Mouse (Mus musculus): ENCODE data around the gene Gm45799. TPM values are rescaled to one million over a fixed set of nuclear protein-coding genes. Genes with fewer than 3 reads are reported as not detected.
A peak's percentile ranks its signal among the peaks of the same experiment; 100 is the strongest.

Gm45799 gene
- polyA plus RNA-seq, 1 experiment from 2014 or later = 18.3 TPM

DNA sequence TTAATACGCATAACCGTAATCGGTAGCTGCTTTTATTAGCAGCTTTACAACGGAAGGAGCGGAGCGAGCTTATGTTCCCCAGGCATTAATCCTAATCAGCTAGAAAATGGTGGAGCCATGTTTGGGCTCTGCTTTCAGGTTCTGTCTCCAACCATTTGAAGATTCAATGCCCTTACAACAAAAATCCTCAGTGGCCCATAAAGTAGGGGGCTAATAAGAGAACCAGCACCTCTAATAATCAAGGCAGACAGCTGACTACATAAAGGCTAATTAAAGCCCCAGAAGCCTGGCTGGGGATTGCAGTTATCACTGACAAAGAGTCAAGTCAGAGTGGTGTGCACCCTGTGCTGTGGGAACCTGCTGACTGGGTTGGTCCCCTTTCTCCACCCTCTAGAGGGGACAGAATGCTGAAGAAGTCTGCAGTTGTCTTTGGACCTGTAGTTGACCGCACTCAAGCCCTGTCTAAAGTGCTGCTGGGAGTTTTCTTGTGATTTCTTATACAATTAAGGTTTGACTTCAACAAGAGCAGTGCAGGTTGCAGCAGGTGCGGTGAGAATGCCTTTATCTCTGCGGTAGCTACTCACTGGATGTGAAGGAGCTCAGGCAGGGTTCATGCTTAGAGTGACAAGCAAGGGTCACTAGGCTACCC lies 6.0 kb upstream of the Gm45799 start:
- Histone ChIP-seq H3K27ac (ENCODE audit: low read depth, low read length) (no peak overlapping the region), H3K4me3 (ENCODE audit: low read depth, low read length) (no peak overlapping the region), H3K36me3 (ENCODE audit: control insufficient read depth, insufficient read depth, low read length) (peaks cover 2% of the 10 kb centered on the region; the same call in 1 of the 2 replicates), H3K27me3 (ENCODE audit: control insufficient read depth, insufficient read depth, low read length) (no peaks in the 10 kb centered on the region), H3K9ac (ENCODE audit: low read length) (no peak overlapping the region), H3K4me1 (ENCODE audit: control insufficient read depth, insufficient read depth, low read length) (0 out of 2 replicates have a peak, but pooled peaks cover 9% of the 10 kb centered on the region), H3K4me2 (ENCODE audit: low read depth) (peak overlapping the region; percentile 59), H3K9me3 (ENCODE audit: control insufficient read depth, low read length) (no peaks in the 10 kb centered on the region)
- WGBS = 58% methylated on average over 9 of the region's 9 CpGs
- DNase-seq (ENCODE audit: low spot score) = no peak
- ATAC-seq (ENCODE audit: insufficient read depth, low FRiP score, low TSS enrichment) = no peak

DNA sequence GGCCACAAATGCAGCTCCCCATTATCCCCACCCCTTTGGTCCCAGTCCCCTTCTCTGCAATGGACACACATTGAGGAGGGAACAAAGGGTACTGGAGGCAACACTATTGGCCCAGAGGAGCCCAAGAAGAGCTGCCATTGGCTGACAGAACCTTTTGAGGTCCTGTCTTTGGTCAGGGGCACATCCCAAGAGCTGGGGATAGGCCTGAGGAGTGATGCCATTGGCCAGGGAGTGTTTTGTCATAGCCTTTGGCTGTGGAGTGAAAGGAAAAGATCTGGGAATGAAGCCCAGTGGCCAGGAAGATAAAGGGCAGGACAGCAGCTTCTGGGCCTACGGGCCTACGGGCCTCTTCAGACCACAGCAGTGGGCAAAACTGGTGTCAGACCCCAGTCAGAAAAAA lies 4.6 kb upstream of the Gm45799 start:
- Histone ChIP-seq H3K36me3 (ENCODE audit: control insufficient read depth, insufficient read depth, low read length) (peaks cover 2% of the 10 kb centered on the region; the same call in 1 of the 2 replicates), H3K4me2 (ENCODE audit: low read depth) (no peak overlapping the region), H3K4me3 (ENCODE audit: low read depth, low read length) (no peak overlapping the region), H3K4me1 (ENCODE audit: control insufficient read depth, insufficient read depth, low read length) (0 out of 2 replicates have a peak, but pooled peaks cover 11% of the 10 kb centered on the region), H3K9me3 (ENCODE audit: control insufficient read depth, low read length) (no peaks in the 10 kb centered on the region), H3K27ac (ENCODE audit: low read depth, low read length) (no peak overlapping the region), H3K9ac (ENCODE audit: low read length) (no peak overlapping the region), H3K27me3 (ENCODE audit: control insufficient read depth, insufficient read depth, low read length) (no peaks in the 10 kb centered on the region)
- DNase-seq (ENCODE audit: low spot score) (no peak), ATAC-seq (ENCODE audit: insufficient read depth, low FRiP score, low TSS enrichment) (no peak)
- 100% methylated on average over 2 of the region's 2 CpGs for WGBS

DNA sequence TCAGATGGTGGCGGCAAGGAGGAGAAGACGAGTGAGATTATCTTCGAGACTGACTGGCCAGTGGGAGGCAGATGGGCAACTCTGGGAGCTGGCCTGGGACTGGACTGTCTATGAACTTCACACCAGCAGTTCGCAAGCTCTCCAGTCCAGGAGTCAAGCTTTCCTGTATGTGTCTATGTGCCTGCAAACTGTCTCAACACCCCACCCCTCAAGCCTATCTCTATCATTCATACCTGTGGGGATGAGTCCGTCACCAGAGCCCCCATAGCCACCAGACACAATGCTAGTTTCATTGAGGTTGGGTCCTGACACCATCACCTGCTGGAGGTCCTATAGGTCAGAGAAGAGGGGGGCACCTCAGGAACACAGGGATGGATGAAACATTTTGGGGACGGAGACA lies 1.6 kb upstream of the Gm45799 start:
- H3K4me3 ChIP-seq (ENCODE audit: low read depth, low read length) = no peak overlapping the region
- ATAC-seq (ENCODE audit: insufficient read depth, low FRiP score, low TSS enrichment) = no peak
- H3K27ac ChIP-seq (ENCODE audit: low read depth, low read length) = no peak overlapping the region
- 90% methylated on average over 6 of the region's 6 CpGs for WGBS
- H3K4me1 ChIP-seq (ENCODE audit: control insufficient read depth, insufficient read depth, low read length) = peaks cover 11% of the 10 kb centered on the region
- no peak overlapping the region for H3K4me2 ChIP-seq (ENCODE audit: low read depth)
- H3K9me3 ChIP-seq (ENCODE audit: control insufficient read depth, low read length) = no peaks in the 10 kb centered on the region
- H3K27me3 ChIP-seq (ENCODE audit: control insufficient read depth, insufficient read depth, low read length) = no peaks in the 10 kb centered on the region
- no peak for DNase-seq (ENCODE audit: low spot score)
- H3K36me3 ChIP-seq (ENCODE audit: control insufficient read depth, insufficient read depth, low read length) = peaks cover 2% of the 10 kb centered on the region; the same call in 1 of the 2 replicates
- H3K9ac ChIP-seq (ENCODE audit: low read length) = no peak overlapping the region

DNA sequence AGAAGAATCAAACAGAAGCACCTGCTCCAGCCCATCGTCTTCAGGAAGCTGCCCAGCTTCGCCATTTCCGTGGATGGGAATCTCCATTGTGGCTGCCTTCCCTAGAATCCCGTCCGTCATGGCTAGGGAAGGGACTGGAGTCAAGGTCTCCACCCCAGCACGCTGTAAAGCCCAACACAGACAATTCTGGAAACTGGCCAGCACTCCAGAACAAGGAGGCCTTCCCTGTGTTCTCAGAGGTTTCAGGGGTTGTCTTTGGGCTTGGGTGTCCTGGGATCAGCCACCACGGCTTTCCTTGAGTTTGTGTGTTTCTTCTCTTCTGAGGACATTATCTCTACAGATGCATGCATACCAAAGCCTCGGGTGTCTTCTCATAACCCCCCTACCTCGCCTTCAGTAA lies 1.0 kb upstream of the Gm45799 start:
- Histone ChIP-seq H3K36me3 (ENCODE audit: control insufficient read depth, insufficient read depth, low read length) (peaks cover 2% of the 10 kb centered on the region; the same call in 1 of the 2 replicates), H3K4me2 (ENCODE audit: low read depth) (peak overlapping the region; percentile 77), H3K9me3 (ENCODE audit: control insufficient read depth, low read length) (no peaks in the 10 kb centered on the region), H3K27me3 (ENCODE audit: control insufficient read depth, insufficient read depth, low read length) (no peaks in the 10 kb centered on the region), H3K27ac (ENCODE audit: low read depth, low read length) (no peak overlapping the region), H3K9ac (ENCODE audit: low read length) (peak overlapping the region; percentile 79; the same call in 1 of the 2 replicates), H3K4me1 (ENCODE audit: control insufficient read depth, insufficient read depth, low read length) (peaks cover 11% of the 10 kb centered on the region), H3K4me3 (ENCODE audit: low read depth, low read length) (peak overlapping the region; percentile 75)
- no peak for DNase-seq (ENCODE audit: low spot score)
- 84% methylated on average over 9 of the region's 9 CpGs for WGBS
- ATAC-seq (ENCODE audit: insufficient read depth, low FRiP score, low TSS enrichment) = no peak

DNA sequence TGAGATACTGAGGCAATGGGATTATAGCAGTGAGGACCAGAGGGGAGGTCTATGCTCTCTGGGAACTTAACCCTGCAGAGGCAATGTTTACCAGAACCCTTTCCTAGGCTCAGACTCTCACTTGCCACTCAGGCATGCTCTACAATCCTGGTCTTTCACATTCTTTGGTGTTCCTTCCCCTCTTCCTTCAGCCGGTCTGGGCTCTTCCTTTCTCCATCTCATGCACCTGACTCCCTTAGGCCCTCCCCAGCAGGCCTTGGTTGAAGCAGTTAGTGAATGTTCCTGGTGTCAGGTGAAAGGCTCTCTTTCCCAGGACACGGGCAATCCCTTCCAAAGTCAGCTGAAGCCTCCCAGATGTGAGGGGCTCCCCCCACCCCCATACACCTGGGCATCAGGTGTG lies 596 bp upstream of the Gm45799 start, which contains the start of gene Timm10b:
Timm10b (plus strand) TSS at position 301 of the 400 bp plus-strand sequence.
- Histone ChIP-seq H3K27me3 (ENCODE audit: control insufficient read depth, insufficient read depth, low read length) (no peaks in the 10 kb centered on the region), H3K27ac (ENCODE audit: low read depth, low read length) (peak within 1 kb of the TSS; percentile 62), H3K4me1 (ENCODE audit: control insufficient read depth, insufficient read depth, low read length) (peaks cover 11% of the 10 kb centered on the region), H3K4me3 (ENCODE audit: low read depth, low read length) (peak within 1 kb of the TSS; percentile 75), H3K9me3 (ENCODE audit: control insufficient read depth, low read length) (no peaks in the 10 kb centered on the region), H3K4me2 (ENCODE audit: low read depth) (peak within 1 kb of the TSS; percentile 77), H3K36me3 (ENCODE audit: control insufficient read depth, insufficient read depth, low read length) (peaks cover 2% of the 10 kb centered on the region; the same call in 1 of the 2 replicates), H3K9ac (ENCODE audit: low read length) (peak within 1 kb of the TSS; percentile 79)
- DNase-seq (ENCODE audit: low spot score) (no peak), ATAC-seq (ENCODE audit: insufficient read depth, low FRiP score, low TSS enrichment) (peak; percentile 17)
- 0% methylated on average over 2 of the region's 2 CpGs for WGBS

DNA sequence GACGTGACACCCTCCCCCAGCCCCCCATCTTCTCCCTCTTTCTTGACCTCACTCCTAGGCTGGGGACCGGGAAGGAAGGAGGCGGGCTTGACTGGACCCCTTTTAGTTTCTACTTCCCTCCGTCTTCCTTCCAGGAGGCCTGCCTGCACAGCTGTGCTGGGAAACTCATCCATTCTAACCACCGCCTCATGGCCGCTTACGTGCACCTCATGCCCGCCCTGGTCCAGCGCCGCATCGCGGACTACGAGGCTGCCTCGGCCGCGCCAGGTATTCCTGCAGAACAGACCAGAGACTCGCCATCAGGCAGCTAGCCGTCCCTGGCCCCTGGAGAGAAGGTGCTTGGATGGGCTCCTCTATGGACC lies 523 bp downstream of the Gm45799 start:
- under 1% methylated on average over 18 of the region's 18 CpGs for WGBS
- Histone ChIP-seq H3K4me1 (ENCODE audit: control insufficient read depth, insufficient read depth, low read length) (peaks cover 11% of the 10 kb centered on the region), H3K9ac (ENCODE audit: low read length) (peak overlapping the region; percentile 72), H3K4me3 (ENCODE audit: low read depth, low read length) (peak overlapping the region; percentile 75), H3K9me3 (ENCODE audit: control insufficient read depth, low read length) (no peaks in the 10 kb centered on the region), H3K27me3 (ENCODE audit: control insufficient read depth, insufficient read depth, low read length) (no peaks in the 10 kb centered on the region), H3K4me2 (ENCODE audit: low read depth) (peak overlapping the region; percentile 77), H3K27ac (ENCODE audit: low read depth, low read length) (peak overlapping the region; percentile 62), H3K36me3 (ENCODE audit: control insufficient read depth, insufficient read depth, low read length) (peaks cover 2% of the 10 kb centered on the region; the same call in 1 of the 2 replicates)
- DNase-seq (ENCODE audit: low spot score) (no peak), ATAC-seq (ENCODE audit: insufficient read depth, low FRiP score, low TSS enrichment) (no peak; the same call in 1 of the 2 replicates)

DNA sequence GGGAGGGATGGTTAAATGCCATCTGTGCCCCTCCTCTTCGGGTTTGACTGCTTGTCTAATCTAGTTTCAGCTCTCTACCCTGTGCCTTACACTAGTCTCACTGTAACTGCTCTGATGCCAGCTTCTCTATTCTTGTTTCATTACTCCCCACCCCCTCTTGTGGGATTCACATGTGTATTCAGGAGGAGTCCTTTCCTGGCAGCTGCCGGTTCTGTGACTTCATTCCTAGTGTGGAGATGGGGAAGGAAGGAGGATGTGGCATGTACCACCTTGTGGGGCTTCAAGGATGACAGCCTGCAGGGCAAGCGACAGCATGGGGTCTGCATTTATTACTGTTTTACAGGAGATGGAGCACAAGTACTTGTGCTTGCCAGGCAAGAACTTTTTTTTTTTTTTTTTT lies 1.6 kb downstream of the Gm45799 start:
- 52% methylated on average over 3 of the region's 3 CpGs for WGBS
- H3K27ac ChIP-seq (ENCODE audit: low read depth, low read length) = no peak overlapping the region
- H3K9ac ChIP-seq (ENCODE audit: low read length) = no peak overlapping the region
- no peaks in the 10 kb centered on the region for H3K27me3 ChIP-seq (ENCODE audit: control insufficient read depth, insufficient read depth, low read length)
- no peak overlapping the region for H3K4me2 ChIP-seq (ENCODE audit: low read depth)
- no peaks in the 10 kb centered on the region for H3K9me3 ChIP-seq (ENCODE audit: control insufficient read depth, low read length)
- peaks cover 11% of the 10 kb centered on the region for H3K4me1 ChIP-seq (ENCODE audit: control insufficient read depth, insufficient read depth, low read length)
- no peak overlapping the region; the same call in 1 of the 2 replicates for H3K4me3 ChIP-seq (ENCODE audit: low read depth, low read length)
- ATAC-seq (ENCODE audit: insufficient read depth, low FRiP score, low TSS enrichment) = no peak
- no peak for DNase-seq (ENCODE audit: low spot score)
- no peaks in the 10 kb centered on the region; the same call in 1 of the 2 replicates for H3K36me3 ChIP-seq (ENCODE audit: control insufficient read depth, insufficient read depth, low read length)

DNA sequence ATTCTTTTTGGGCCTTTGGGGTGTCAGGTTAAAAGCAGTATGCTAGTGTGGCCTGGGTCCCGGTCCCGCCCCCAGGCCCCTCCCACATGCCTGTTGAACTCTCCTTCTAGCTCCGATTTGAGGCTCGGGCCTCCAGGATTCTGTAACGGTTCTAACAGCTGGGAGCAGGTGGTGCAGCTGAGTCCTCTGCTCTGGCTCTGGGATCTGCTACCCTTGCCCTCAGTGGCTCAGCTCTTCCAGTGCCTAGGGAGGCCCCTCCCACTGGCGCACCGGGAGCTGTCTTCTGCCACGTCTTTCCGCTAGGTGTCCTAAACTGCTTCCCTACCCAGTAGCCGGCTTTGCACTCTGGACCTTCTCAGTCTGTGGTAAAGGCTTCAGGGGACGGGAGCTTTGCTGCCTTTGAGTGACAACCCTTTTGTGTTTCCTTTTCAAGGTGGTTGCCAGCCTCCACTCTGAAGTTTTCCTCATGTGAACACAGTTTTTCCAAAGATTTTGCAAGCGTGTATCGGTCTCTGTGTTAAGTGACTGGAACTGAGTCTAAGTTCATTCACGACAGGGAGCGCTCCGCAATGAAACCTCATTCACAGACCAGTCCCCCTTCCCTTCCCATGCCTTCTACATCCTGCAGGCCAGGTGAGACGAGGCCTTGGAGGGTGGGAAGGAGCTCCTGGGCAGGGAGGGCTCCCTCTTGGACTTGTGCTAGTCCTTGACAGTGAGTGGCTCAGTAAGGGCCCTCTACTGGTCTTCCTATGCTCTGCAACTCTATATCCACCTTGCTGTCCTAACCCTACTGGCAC lies 10.5 kb downstream of the Gm45799 start, which contains the start of gene Dnhd1:
Dnhd1 (plus strand) TSS at position 189 of the 797 bp plus-strand sequence.
- ATAC-seq (ENCODE audit: insufficient read depth, low FRiP score, low TSS enrichment) (peak; percentile 92), DNase-seq (ENCODE audit: low spot score) (peak; percentile 78)
- Histone ChIP-seq H3K9me3 (ENCODE audit: control insufficient read depth, low read length) (no peaks in the 10 kb centered on the region), H3K27me3 (ENCODE audit: control insufficient read depth, insufficient read depth, low read length) (no peaks in the 10 kb centered on the region), H3K4me3 (ENCODE audit: low read depth, low read length) (peak within 1 kb of the TSS; percentile 30), H3K27ac (ENCODE audit: low read depth, low read length) (no peak within 1 kb of the TSS), H3K4me2 (ENCODE audit: low read depth) (peak within 1 kb of the TSS; percentile 55), H3K4me1 (ENCODE audit: control insufficient read depth, insufficient read depth, low read length) (peaks cover 3% of the 10 kb centered on the region; the same call in 1 of the 2 replicates), H3K36me3 (ENCODE audit: control insufficient read depth, insufficient read depth, low read length) (no peaks in the 10 kb centered on the region), H3K9ac (ENCODE audit: low read length) (0 out of 2 replicates have a peak within 1 kb of the TSS, but pooled peaks have one; percentile 35)
- WGBS = 2% methylated on average over 17 of the region's 17 CpGs

All from neural tube, embryonic 11.5 days (tissue).